Mouse (Mus musculus): ENCODE data around the gene Ush2a. TPM values are rescaled to one million over a fixed set of nuclear protein-coding genes. Genes with fewer than 3 reads are reported as not detected.

Ush2a gene
- polyA plus RNA-seq (2015; fragmentation: Nextera tagmentation; extraction: Ambion mirVana), result 0.13 and 0.27 TPM in 2 replicates

GRCm38 (mm10) chr1:188261903-188262682 lies at the start of gene Ush2a:
Ush2a (plus strand) TSS chr1:188262023.

GRCm38 (mm10) chr1:189007239-189007979 lies 745.6 kb downstream of the Ush2a start, which contains the start of gene Kctd3:
Kctd3 (minus strand) TSS chr1:189007841.

Data from neural tube, postnatal 0 days (tissue).